Mouse (Mus musculus) midbrain, embryonic 14.5 days (tissue): ENCODE measurements at regions not wholly inside any gene's neighbourhood (a gene's known extent, or its start where the extent isn't known, plus 50 kb on each side); places are given as distances from the start of the nearest gene placed in this dataset.

Experiments
- ATAC-seq: fragments of 200-750 bp; cut with Nextera tagmentation; 2 replicates; pipeline ENCODE4 v1.8.0; 2017; ENCODE audit warnings: moderate number of reproducible peaks, moderate library complexity; ENCODE audit not compliant: low FRiP score, low TSS enrichment
- DNase-seq: peaks from one replicate; pipeline ENCODE4 v3.0.0-alpha.2; 2015
- H3K27ac ChIP-seq: fragments of 300-500 bp; sonication (generic); replicated peaks from 2 replicates; pipeline ENCODE4 v1.5.1; 2014; ENCODE audit warnings: mild to moderate bottlenecking, low read depth, low read length, moderate library complexity
- H3K27me3 ChIP-seq: fragments of 300-500 bp; sonication (generic); 2 replicates; pipeline ENCODE4 v1.6.1; 2014; ENCODE audit warnings: low read length, control low read depth, mixed read lengths; ENCODE audit not compliant: control insufficient read depth, insufficient read depth
- H3K36me3 ChIP-seq: fragments of 300-500 bp; sonication (generic); 2 replicates; pipeline ENCODE4 v1.6.1; 2014; ENCODE audit warnings: low read length, control low read depth; ENCODE audit not compliant: control insufficient read depth, insufficient read depth
- H3K4me1 ChIP-seq: fragments of 300-500 bp; sonication (generic); 2 replicates; pipeline ENCODE4 v1.6.1; 2014; ENCODE audit warnings: mild to moderate bottlenecking, antibody characterized with exemption, low read length, control low read depth; ENCODE audit not compliant: control insufficient read depth, insufficient read depth
- H3K4me2 ChIP-seq: fragments of 300-500 bp; sonication (generic); 2 replicates; pipeline ENCODE4 v1.6.1; 2014; ENCODE audit warnings: mild to moderate bottlenecking, low read length, moderate library complexity
- H3K4me3 ChIP-seq: fragments of 300-500 bp; sonication (generic); replicated peaks from 2 replicates; pipeline ENCODE4 v1.5.1; 2014; ENCODE audit warnings: low read depth, low read length
- H3K9ac ChIP-seq: fragments of 300-500 bp; sonication (generic); replicated peaks from 2 replicates; pipeline ENCODE4 v1.6.1; 2014; ENCODE audit warnings: mild to moderate bottlenecking, low read length, moderate library complexity
- H3K9me3 ChIP-seq: fragments of 300-500 bp; sonication (generic); 2 replicates; pipeline ENCODE4 v1.6.1; 2016; ENCODE audit warnings: low read length, control low read depth, mixed read lengths; ENCODE audit not compliant: control insufficient read depth
- WGBS: fragments of 180-500 bp; shearing (Covaris S2); extraction: QIAGEN DNeasy Blood & Tissue Kit; methylation state at CpG from one replicate; pipeline ENCODE4 v1.1.7; 2014; 5-methylcytosine and 5-hydroxymethylcytosine counted together

- no peaks in the 10 kb centered on the region for H3K27me3 ChIP-seq
- no peaks in the 10 kb centered on the region for H3K36me3 ChIP-seq
- H3K9ac ChIP-seq, result no peak overlapping the region
- H3K9me3 ChIP-seq, result no peaks in the 10 kb centered on the region
- whole genome bisulfite sequencing, result 91% methylated on average over 5 of the region's 5 CpGs
- no peak overlapping the region for H3K4me2 ChIP-seq
- ATAC-seq (no peak), DNase-seq (no peak)
- H3K4me3 ChIP-seq, result no peak overlapping the region
- H3K27ac ChIP-seq, result no peak overlapping the region
- peaks cover 22% of the 10 kb centered on the region for H3K4me1 ChIP-seq
These were observed 67.9 kb upstream of the Pmepa1 start for GRCm38 (mm10) chr2:173344221-173344620.

- no peaks in the 10 kb centered on the region for H3K9me3 ChIP-seq
These were observed 71.0 kb upstream of the Pmepa1 start for GRCm38 (mm10) chr2:173347341-173347740.

GRCm38 (mm10) chr2:173348757-173349156 lies 72.4 kb upstream of the Pmepa1 start:
- Histone ChIP-seq H3K9me3 (no peaks in the 10 kb centered on the region), H3K4me1 (no peaks in the 10 kb centered on the region), H3K27ac (no peak overlapping the region), H3K4me2 (no peak overlapping the region), H3K36me3 (no peaks in the 10 kb centered on the region), H3K4me3 (no peak overlapping the region), H3K27me3 (no peaks in the 10 kb centered on the region), H3K9ac (no peak overlapping the region)
- ATAC-seq, result no peak
- 88% methylated on average over 3 of the region's 3 CpGs for WGBS
- no peak for DNase-seq

More at GRCm38 (mm10) chr2:173347341-173347740, 71.0 kb upstream of the Pmepa1 start:
- no peak overlapping the region for H3K4me3 ChIP-seq
- no peaks in the 10 kb centered on the region for H3K36me3 ChIP-seq
- H3K9ac ChIP-seq, result no peak overlapping the region
- WGBS, result 75% methylated on average over 11 of the region's 11 CpGs
- ATAC-seq (no peak), DNase-seq (no peak)
- no peak overlapping the region for H3K27ac ChIP-seq
- H3K27me3 ChIP-seq, result no peaks in the 10 kb centered on the region
- H3K4me1 ChIP-seq, result 0 out of 2 replicates have a peak, but pooled peaks cover 5% of the 10 kb centered on the region
- H3K4me2 ChIP-seq, result no peak overlapping the region

GRCm38 (mm10) chr2:173349510-173349909 lies 73.2 kb upstream of the Pmepa1 start:
- no peak overlapping the region for H3K4me2 ChIP-seq
- H3K36me3 ChIP-seq, result no peaks in the 10 kb centered on the region
- no peaks in the 10 kb centered on the region for H3K9me3 ChIP-seq
- no peak overlapping the region for H3K27ac ChIP-seq
- no peaks in the 10 kb centered on the region for H3K27me3 ChIP-seq
- 79% methylated on average over 9 of the region's 9 CpGs for WGBS
- no peak for DNase-seq
- H3K4me3 ChIP-seq, result no peak overlapping the region
- no peak overlapping the region for H3K9ac ChIP-seq
- ATAC-seq, result no peak
- no peaks in the 10 kb centered on the region for H3K4me1 ChIP-seq

- no peak for DNase-seq
- H3K4me3 ChIP-seq, result no peak overlapping the region
- H3K4me1 ChIP-seq, result no peaks in the 10 kb centered on the region
- H3K27me3 ChIP-seq, result no peaks in the 10 kb centered on the region
- no peak overlapping the region for H3K4me2 ChIP-seq
- no peak for ATAC-seq
- 93% methylated on average over 4 of the region's 4 CpGs for WGBS
- no peaks in the 10 kb centered on the region for H3K36me3 ChIP-seq
- no peaks in the 10 kb centered on the region for H3K9me3 ChIP-seq
- no peak overlapping the region for H3K9ac ChIP-seq
- no peak overlapping the region for H3K27ac ChIP-seq
These were observed 73.6 kb upstream of the Pmepa1 start for GRCm38 (mm10) chr2:173349910-173350309.

- Histone ChIP-seq H3K4me1 (no peaks in the 10 kb centered on the region), H3K27me3 (no peaks in the 10 kb centered on the region), H3K4me3 (no peak overlapping the region), H3K27ac (no peak overlapping the region), H3K4me2 (no peak overlapping the region), H3K9me3 (no peaks in the 10 kb centered on the region), H3K9ac (no peak overlapping the region), H3K36me3 (no peaks in the 10 kb centered on the region)
- WGBS, result 88% methylated on average over 3 of the region's 3 CpGs
- ATAC-seq (no peak), DNase-seq (no peak)
These were observed 74.1 kb upstream of the Pmepa1 start for GRCm38 (mm10) chr2:173350405-173350804.

GRCm38 (mm10) chr2:173350831-173351230 lies 74.5 kb upstream of the Pmepa1 start:
- WGBS, result 67% methylated on average over 3 of the region's 3 CpGs
- Histone ChIP-seq H3K9ac (no peak overlapping the region), H3K4me3 (no peak overlapping the region), H3K4me2 (no peak overlapping the region), H3K27me3 (no peaks in the 10 kb centered on the region), H3K9me3 (no peaks in the 10 kb centered on the region), H3K36me3 (no peaks in the 10 kb centered on the region), H3K4me1 (no peaks in the 10 kb centered on the region), H3K27ac (no peak overlapping the region)
- no peak for ATAC-seq
- no peak for DNase-seq

- WGBS, result 65% methylated on average over 18 of the region's 18 CpGs
- no peak overlapping the region for H3K4me3 ChIP-seq
- no peaks in the 10 kb centered on the region for H3K4me1 ChIP-seq
- DNase-seq (peak; percentile 60), ATAC-seq (no peak)
- no peaks in the 10 kb centered on the region for H3K9me3 ChIP-seq
- no peaks in the 10 kb centered on the region for H3K27me3 ChIP-seq
- no peak overlapping the region for H3K4me2 ChIP-seq
- peak overlapping the region; percentile 45; the same call in 1 of the 2 replicates for H3K27ac ChIP-seq
- no peaks in the 10 kb centered on the region for H3K36me3 ChIP-seq
- H3K9ac ChIP-seq, result no peak overlapping the region
These were observed 75.8 kb upstream of the Pmepa1 start for GRCm38 (mm10) chr2:173351831-173352755.

GRCm38 (mm10) chr2:173352756-173353139 lies 76.4 kb upstream of the Pmepa1 start:
- Histone ChIP-seq H3K4me1 (no peaks in the 10 kb centered on the region), H3K27ac (no peak overlapping the region), H3K9ac (no peak overlapping the region), H3K9me3 (no peaks in the 10 kb centered on the region), H3K27me3 (no peaks in the 10 kb centered on the region), H3K36me3 (no peaks in the 10 kb centered on the region), H3K4me2 (no peak overlapping the region), H3K4me3 (no peak overlapping the region)
- DNase-seq, result no peak
- ATAC-seq, result no peak
- WGBS, result 60% methylated on average over 3 of the region's 3 CpGs
